Mouse (Mus musculus): Measurements from ENCODE around the gene Edem3. TPM values are rescaled to one million over a fixed set of nuclear protein-coding genes. Genes with fewer than 3 reads are reported as not detected.
"Not testable (repeated sequence)": the region's sequence is repeated elsewhere in the genome, so short reads cannot be mapped to it uniquely, and the experiment has no call there.

Edem3 gene
- polyA plus RNA-seq, 1 experiment, result 7.2 TPM

DNA sequence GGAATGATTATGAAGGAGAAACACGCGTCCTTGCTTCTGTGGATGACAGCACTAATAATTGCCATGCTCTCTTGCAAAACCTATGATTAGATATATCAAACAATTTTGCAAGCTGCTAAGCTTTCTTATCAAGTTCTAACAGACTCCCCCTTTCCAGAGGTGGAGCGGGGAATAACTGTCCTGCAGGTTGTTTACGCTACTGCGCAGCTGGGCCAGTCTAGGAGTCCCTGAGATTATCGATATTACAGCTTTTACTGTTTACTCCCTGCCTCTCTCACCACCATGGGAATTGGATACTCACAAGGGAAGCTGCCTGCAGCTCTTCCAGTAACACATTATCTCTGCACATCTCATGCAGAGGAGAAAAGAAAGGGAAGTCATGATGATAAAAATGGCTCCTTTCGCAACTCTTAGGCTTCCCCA is 14.0 kb upstream of the Edem3 start:
- Histone ChIP-seq H3K4me1 (ENCODE audit: control insufficient read depth, insufficient read depth, insufficient read length, low read length) (no peaks in the 10 kb centered on the region), H3K4me3 (ENCODE audit: low read depth, low read length) (no peak overlapping the region), H3K27me3 (ENCODE audit: control insufficient read depth, insufficient read depth, low read length) (no peaks in the 10 kb centered on the region), H3K27ac (ENCODE audit: insufficient read depth, low read depth, low read length) (no peak overlapping the region), H3K36me3 (ENCODE audit: control insufficient read depth, insufficient read depth, low read length) (no peaks in the 10 kb centered on the region)
- TF ChIP-seq POLR2A (IDR thresholded peaks at IDR 0.05; ENCODE audit: low read depth, low read length) (no peak), CTCF (IDR thresholded peaks at IDR 0.05; ENCODE audit: extremely low read depth, insufficient read length, insufficient replicate concordance, low read depth, low read length) (no peak)
- WGBS, result 61% methylated on average over 7 of the region's 7 CpGs

GRCm38 (mm10) chr1:151749894-151750293 is 5.3 kb upstream of the Edem3 start:
- H3K4me1 ChIP-seq (ENCODE audit: control insufficient read depth, insufficient read depth, insufficient read length, low read length); H3K27ac ChIP-seq (ENCODE audit: insufficient read depth, low read depth, low read length); H3K4me3 ChIP-seq (ENCODE audit: low read depth, low read length); H3K36me3 ChIP-seq (ENCODE audit: control insufficient read depth, insufficient read depth, low read length); H3K27me3 ChIP-seq (ENCODE audit: control insufficient read depth, insufficient read depth, low read length): not testable (repeated sequence)
- WGBS, result 85% methylated on average over 2 of the region's 2 CpGs

DNA sequence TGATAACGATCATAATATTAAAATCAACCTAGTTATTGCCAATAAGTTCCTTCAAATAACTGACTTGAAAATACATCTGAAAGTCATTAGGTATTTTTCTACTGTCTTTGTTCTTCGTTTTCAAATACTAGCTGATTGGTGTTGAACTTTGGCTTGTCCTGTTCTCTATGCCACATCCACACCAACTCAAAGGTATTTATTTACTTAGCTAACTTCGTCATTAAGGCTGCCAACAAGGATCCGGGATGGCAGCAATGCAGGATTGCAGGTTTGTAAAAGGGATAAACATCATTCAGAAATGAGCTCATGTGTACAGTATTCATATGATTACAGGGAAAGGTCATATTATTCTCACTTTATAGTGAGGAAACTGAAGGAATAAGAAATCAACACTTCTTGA is 2.2 kb upstream of the Edem3 start:
- Histone ChIP-seq H3K4me3 (ENCODE audit: low read depth, low read length) (no peak overlapping the region), H3K27ac (ENCODE audit: insufficient read depth, low read depth, low read length) (no peak overlapping the region), H3K36me3 (ENCODE audit: control insufficient read depth, insufficient read depth, low read length) (no peaks in the 10 kb centered on the region), H3K4me1 (ENCODE audit: control insufficient read depth, insufficient read depth, insufficient read length, low read length) (peaks cover 5% of the 10 kb centered on the region), H3K27me3 (ENCODE audit: control insufficient read depth, insufficient read depth, low read length) (no peaks in the 10 kb centered on the region)
- WGBS, result 33% methylated on average over 4 of the region's 4 CpGs
- TF ChIP-seq POLR2A (IDR thresholded peaks at IDR 0.05; ENCODE audit: low read depth, low read length) (no peak), CTCF (IDR thresholded peaks at IDR 0.05; ENCODE audit: extremely low read depth, insufficient read length, insufficient replicate concordance, low read depth, low read length) (no peak)

DNA sequence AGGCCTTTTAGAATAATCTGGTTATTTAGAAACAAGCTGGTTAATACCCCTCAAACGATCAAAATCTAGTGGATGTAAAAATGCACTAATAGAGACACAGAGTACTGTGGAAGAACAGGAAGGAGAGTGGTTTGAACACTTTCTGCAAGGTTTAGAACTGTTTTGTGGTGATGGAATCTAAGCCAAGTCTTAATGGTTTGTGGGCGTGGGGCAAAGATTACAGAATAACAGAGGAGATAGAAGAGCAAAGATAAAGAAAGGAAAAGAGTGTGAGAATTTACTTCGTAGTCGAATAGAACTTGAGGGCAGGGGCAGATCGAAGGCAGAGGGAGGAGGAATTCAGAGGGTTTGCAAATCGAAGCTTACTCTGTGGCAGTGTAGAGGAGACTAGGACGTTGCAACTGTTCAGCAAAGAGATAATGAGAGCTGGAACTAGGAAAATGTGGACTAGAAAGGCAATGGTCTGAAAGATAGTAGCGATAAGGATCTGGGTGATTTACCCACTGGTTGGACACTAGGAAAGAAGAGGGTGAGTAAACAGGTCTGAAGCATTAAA is 1.7 kb upstream of the Edem3 start:
- Histone ChIP-seq H3K27ac (ENCODE audit: insufficient read depth, low read depth, low read length) (peak overlapping the region; percentile 82), H3K4me1 (ENCODE audit: control insufficient read depth, insufficient read depth, insufficient read length, low read length) (peaks cover 5% of the 10 kb centered on the region), H3K27me3 (ENCODE audit: control insufficient read depth, insufficient read depth, low read length) (no peaks in the 10 kb centered on the region), H3K4me3 (ENCODE audit: low read depth, low read length) (no peak overlapping the region), H3K36me3 (ENCODE audit: control insufficient read depth, insufficient read depth, low read length) (no peaks in the 10 kb centered on the region)
- TF ChIP-seq POLR2A (IDR thresholded peaks at IDR 0.05; ENCODE audit: low read depth, low read length) (no peak), CTCF (IDR thresholded peaks at IDR 0.05; ENCODE audit: extremely low read depth, insufficient read length, insufficient replicate concordance, low read depth, low read length) (no peak)
- 21% methylated on average over 8 of the region's 8 CpGs for WGBS

DNA sequence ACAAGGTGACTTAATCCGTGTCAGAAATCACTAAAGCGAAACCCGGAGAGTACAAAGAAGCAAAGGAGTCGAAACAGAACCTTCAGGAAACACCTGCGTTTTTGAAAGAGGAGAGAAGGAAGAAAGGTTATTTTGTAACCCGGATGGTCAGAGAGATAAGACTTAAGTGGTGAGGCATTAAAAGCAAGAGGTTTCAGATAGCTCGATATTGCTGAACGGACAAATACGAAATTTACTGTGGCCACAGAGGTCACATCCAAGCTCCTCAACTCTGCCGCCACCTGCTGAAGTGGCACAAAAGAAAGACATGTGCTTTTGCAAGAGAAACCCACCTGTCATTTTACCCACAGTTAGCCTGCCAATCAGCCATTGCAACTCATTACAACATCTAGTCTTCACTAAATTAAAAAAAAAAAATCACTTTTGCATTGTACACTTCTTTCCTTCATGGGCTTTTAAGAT is 1.1 kb upstream of the Edem3 start:
- peaks cover 5% of the 10 kb centered on the region for H3K4me1 ChIP-seq (ENCODE audit: control insufficient read depth, insufficient read depth, insufficient read length, low read length)
- peak overlapping the region; percentile 82 for H3K27ac ChIP-seq (ENCODE audit: insufficient read depth, low read depth, low read length)
- H3K36me3 ChIP-seq (ENCODE audit: control insufficient read depth, insufficient read depth, low read length), result no peaks in the 10 kb centered on the region
- H3K27me3 ChIP-seq (ENCODE audit: control insufficient read depth, insufficient read depth, low read length), result no peaks in the 10 kb centered on the region
- no peak for TF ChIP-seq CTCF (IDR thresholded peaks at IDR 0.05; ENCODE audit: extremely low read depth, insufficient read length, insufficient replicate concordance, low read depth, low read length)
- TF ChIP-seq POLR2A (IDR thresholded peaks at IDR 0.05; ENCODE audit: low read depth, low read length), result no peak
- H3K4me3 ChIP-seq (ENCODE audit: low read depth, low read length), result peak overlapping the region; percentile 37; the same call in 1 of the 2 replicates
- WGBS, result 6% methylated on average over 10 of the region's 10 CpGs

GRCm38 (mm10) chr1:151755660-151756424 is 671 bp downstream of the Edem3 start:
- 1% methylated on average over 36 of the region's 36 CpGs for WGBS
- H3K4me3 ChIP-seq (ENCODE audit: low read depth, low read length), result peak overlapping the region; percentile 87
- H3K36me3 ChIP-seq (ENCODE audit: control insufficient read depth, insufficient read depth, low read length), result peaks cover 6% of the 10 kb centered on the region
- TF ChIP-seq CTCF (IDR thresholded peaks at IDR 0.05; ENCODE audit: extremely low read depth, insufficient read length, insufficient replicate concordance, low read depth, low read length) (no peak), POLR2A (IDR thresholded peaks at IDR 0.05; ENCODE audit: low read depth, low read length) (no peak)
- H3K27ac ChIP-seq (ENCODE audit: insufficient read depth, low read depth, low read length), result peak overlapping the region; percentile 47
- H3K4me1 ChIP-seq (ENCODE audit: control insufficient read depth, insufficient read depth, insufficient read length, low read length), result peaks cover 5% of the 10 kb centered on the region
- no peaks in the 10 kb centered on the region for H3K27me3 ChIP-seq (ENCODE audit: control insufficient read depth, insufficient read depth, low read length)

- Histone ChIP-seq H3K4me1 (ENCODE audit: control insufficient read depth, insufficient read depth, insufficient read length, low read length) (peaks cover 5% of the 10 kb centered on the region), H3K4me3 (ENCODE audit: low read depth, low read length) (peak overlapping the region; percentile 87; the same call in 1 of the 2 replicates), H3K36me3 (ENCODE audit: control insufficient read depth, insufficient read depth, low read length) (peaks cover 11% of the 10 kb centered on the region), H3K27ac (ENCODE audit: insufficient read depth, low read depth, low read length) (no peak overlapping the region), H3K27me3 (ENCODE audit: control insufficient read depth, insufficient read depth, low read length) (no peaks in the 10 kb centered on the region)
- WGBS, result 11% methylated on average over 1 of the region's 1 CpGs
- TF ChIP-seq CTCF (IDR thresholded peaks at IDR 0.05; ENCODE audit: extremely low read depth, insufficient read length, insufficient replicate concordance, low read depth, low read length) (no peak), POLR2A (IDR thresholded peaks at IDR 0.05; ENCODE audit: low read depth, low read length) (no peak)
These were observed 1.2 kb downstream of the Edem3 start for GRCm38 (mm10) chr1:151756425-151756728.

Data from small intestine, adult 2 months (tissue).